Mouse (Mus musculus) embryonic facial prominence, embryonic 11.5 days (tissue): Measurements from ENCODE around the gene Pbx4. TPM values are rescaled to one million over a fixed set of nuclear protein-coding genes. Genes with fewer than 3 reads are reported as not detected.

Experiments used
- ATAC-seq: fragments of 200-750 bp; cut with Nextera tagmentation; replicated peaks from 2 replicates; pipeline ENCODE4 v1.8.0; 2017; ENCODE audit warnings: low read depth; ENCODE audit not compliant: insufficient number of reproducible peaks, low FRiP score, low TSS enrichment
- DNase-seq: peaks from one replicate; pipeline ENCODE4 v3.0.0-alpha.2; 2015; ENCODE audit warnings: low spot score
- H3K27ac ChIP-seq: fragments of 300-500 bp; sonication (generic); replicated peaks from 2 replicates; pipeline ENCODE4 v1.5.1; 2014; ENCODE audit warnings: mild to moderate bottlenecking, low read depth, low read length, control low read depth
- H3K27me3 ChIP-seq: fragments of 300-500 bp; sonication (generic); 2 replicates; pipeline ENCODE4 v1.6.1; 2014; ENCODE audit warnings: mild to moderate bottlenecking, low read length, moderate library complexity, mixed read lengths; ENCODE audit not compliant: control insufficient read depth, insufficient read depth
- H3K36me3 ChIP-seq: fragments of 300-500 bp; sonication (generic); replicated peaks from 2 replicates; pipeline ENCODE4 v1.6.1; 2014; ENCODE audit warnings: low read depth, mild to moderate bottlenecking, low read length, moderate library complexity, mixed read lengths; ENCODE audit not compliant: control insufficient read depth, insufficient read depth
- H3K4me1 ChIP-seq: fragments of 300-500 bp; sonication (generic); 2 replicates; pipeline ENCODE4 v1.6.1; 2014; ENCODE audit warnings: low read length, mixed read lengths; ENCODE audit not compliant: control insufficient read depth, insufficient read depth
- H3K4me2 ChIP-seq: fragments of 300-500 bp; sonication (generic); 2 replicates; pipeline ENCODE4 v1.6.1; 2014; ENCODE audit warnings: low read depth, mild to moderate bottlenecking, control low read depth, low read length, moderate library complexity
- H3K4me3 ChIP-seq: fragments of 300-500 bp; sonication (generic); 2 replicates; pipeline ENCODE4 v1.5.1; 2014; ENCODE audit warnings: low read depth, low read length, control low read depth
- H3K9ac ChIP-seq: fragments of 300-500 bp; sonication (generic); replicated peaks from 2 replicates; pipeline ENCODE4 v1.6.1; 2014; ENCODE audit warnings: mild to moderate bottlenecking, control low read depth, low read length
- H3K9me3 ChIP-seq: fragments of 300-500 bp; sonication (generic); replicated peaks from 2 replicates; pipeline ENCODE4 v1.6.1; 2016; ENCODE audit warnings: mild to moderate bottlenecking, low read length, inconsistent platforms, mixed read lengths; ENCODE audit not compliant: control insufficient read depth
- WGBS: fragments of 180-500 bp; shearing (Covaris S2); extraction: QIAGEN DNeasy Blood & Tissue Kit; methylation state at CpG from one replicate; pipeline ENCODE4 v1.1.7; 2014; 5-methylcytosine and 5-hydroxymethylcytosine counted together
- polyA plus RNA-seq: library from polyadenylated mRNA; unstranded; fragments of >200 nt; fragmentation: Nextera tagmentation; extraction: Ambion mirVana; gene quantifications from 2 replicates; pipeline ENCODE4 v1.2.1, GENCODE M21; 2014

Gene Pbx4
- polyA plus RNA-seq, 1 experiment from 2014 or later = 13.8 TPM

DNA sequence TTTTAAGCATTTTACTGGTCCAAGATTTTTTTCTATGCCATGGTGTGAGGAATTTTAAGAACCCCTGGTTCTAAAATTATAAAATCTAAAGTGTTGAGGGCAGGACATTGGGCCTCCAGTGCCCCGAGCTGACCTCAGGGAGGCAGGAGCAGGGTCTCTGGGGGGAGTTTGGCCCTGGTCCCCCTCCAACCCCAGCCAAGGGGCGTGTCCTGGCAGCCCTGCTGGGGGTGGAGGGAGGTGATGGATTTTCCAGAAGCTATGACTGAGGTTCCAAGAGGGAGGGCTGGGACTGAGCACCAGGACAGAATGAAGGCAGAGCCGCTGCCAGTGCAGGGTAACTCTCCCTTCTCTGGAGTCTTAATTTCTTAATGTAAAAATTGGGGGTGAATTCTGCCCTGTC is 45.7 kb downstream of the Pbx4 start:
- ATAC-seq (no peak), DNase-seq (no peak)
- Histone ChIP-seq H3K27me3 (peaks cover 39% of the 10 kb centered on the region), H3K9me3 (no peaks in the 10 kb centered on the region), H3K36me3 (no peaks in the 10 kb centered on the region), H3K27ac (no peak overlapping the region), H3K9ac (no peak overlapping the region), H3K4me3 (no peak overlapping the region), H3K4me1 (no peaks in the 10 kb centered on the region; the same call in 1 of the 2 replicates), H3K4me2 (no peak overlapping the region)
- WGBS = 61% methylated on average over 3 of the region's 3 CpGs

GRCm38 (mm10) chr8:69879678-69880077 is 47.4 kb downstream of the Pbx4 start:
- DNase-seq (no peak), ATAC-seq (no peak)
- H3K9me3 ChIP-seq = no peaks in the 10 kb centered on the region
- no peaks in the 10 kb centered on the region for H3K36me3 ChIP-seq
- H3K9ac ChIP-seq = no peak overlapping the region
- no peak overlapping the region for H3K4me3 ChIP-seq
- H3K4me2 ChIP-seq = no peak overlapping the region
- H3K27me3 ChIP-seq = peaks cover 56% of the 10 kb centered on the region
- H3K4me1 ChIP-seq = no peaks in the 10 kb centered on the region; the same call in 1 of the 2 replicates
- 57% methylated on average over 8 of the region's 8 CpGs for WGBS
- H3K27ac ChIP-seq = no peak overlapping the region

DNA sequence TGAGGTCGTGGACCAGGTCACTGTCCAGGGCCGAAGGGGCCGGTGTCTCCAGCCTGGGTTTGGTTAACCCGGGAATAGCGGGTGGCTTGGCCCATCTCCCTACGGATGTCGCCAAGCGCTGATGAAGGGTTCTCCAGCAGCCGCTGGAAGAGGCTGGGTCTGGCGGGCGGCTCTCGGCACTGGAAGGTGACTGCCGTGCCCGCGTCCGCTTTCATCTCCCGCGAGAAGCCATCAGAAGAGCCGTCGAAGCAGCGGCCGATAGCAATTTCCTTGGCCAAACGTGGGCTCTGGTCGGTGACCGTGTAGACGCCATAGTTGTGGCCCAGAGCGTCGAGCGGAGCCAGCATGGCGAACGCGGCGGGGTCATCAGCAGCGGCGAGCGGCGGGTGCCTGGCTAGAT is 48.5 kb downstream of the Pbx4 start:
- Histone ChIP-seq H3K4me1 (no peaks in the 10 kb centered on the region; the same call in 1 of the 2 replicates), H3K36me3 (no peaks in the 10 kb centered on the region), H3K4me2 (no peak overlapping the region), H3K27ac (no peak overlapping the region), H3K4me3 (peak overlapping the region; percentile 33; the same call in 1 of the 2 replicates), H3K9me3 (no peaks in the 10 kb centered on the region), H3K27me3 (peaks cover 67% of the 10 kb centered on the region), H3K9ac (no peak overlapping the region)
- 8% methylated on average over 37 of the region's 37 CpGs for WGBS
- ATAC-seq (no peak), DNase-seq (no peak)

DNA sequence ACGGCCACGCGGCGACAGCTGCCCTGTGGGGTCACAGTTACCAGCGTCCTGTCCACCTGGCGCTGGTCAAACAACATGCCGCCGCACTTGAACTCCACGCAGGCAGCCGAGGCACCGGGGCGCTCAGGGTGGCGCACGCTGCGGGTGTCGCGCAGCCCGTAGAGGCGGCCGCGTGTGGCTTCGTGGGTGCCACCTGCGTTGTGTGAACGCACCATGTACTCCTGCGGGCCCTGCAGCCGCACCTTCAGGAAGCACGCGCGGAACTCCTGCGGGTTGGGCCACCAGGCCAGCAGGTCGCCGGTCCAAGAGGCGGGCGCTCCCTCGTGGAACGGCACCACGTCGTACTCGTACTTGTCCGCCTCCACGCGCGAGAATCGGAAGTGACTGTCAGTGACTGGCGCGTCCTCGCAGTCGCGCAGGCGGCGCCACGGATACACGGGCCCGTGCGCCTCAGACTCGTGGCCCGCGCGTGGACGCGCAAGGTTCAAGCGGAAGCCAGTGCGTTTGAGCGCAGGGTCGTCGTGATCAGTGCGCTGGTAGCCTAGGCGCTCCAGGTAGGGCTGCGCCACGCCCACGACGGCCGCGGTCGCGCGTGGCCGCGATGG is 49.1 kb downstream of the Pbx4 start:
- Histone ChIP-seq H3K9me3 (no peaks in the 10 kb centered on the region), H3K4me1 (no peaks in the 10 kb centered on the region; the same call in 1 of the 2 replicates), H3K4me3 (peak overlapping the region; percentile 33), H3K36me3 (no peaks in the 10 kb centered on the region), H3K27me3 (peaks cover 73% of the 10 kb centered on the region), H3K4me2 (peak overlapping the region; percentile 56), H3K9ac (peak overlapping the region; percentile 28), H3K27ac (no peak overlapping the region)
- DNase-seq (no peak), ATAC-seq (no peak)
- 18% methylated on average over 76 of the region's 79 CpGs for WGBS

GRCm38 (mm10) chr8:69882021-69882756 is 49.9 kb downstream of the Pbx4 start:
- peak overlapping the region; percentile 33 for H3K4me3 ChIP-seq
- no peak for ATAC-seq
- peak overlapping the region; percentile 28 for H3K9ac ChIP-seq
- H3K27me3 ChIP-seq = peaks cover 81% of the 10 kb centered on the region
- H3K4me1 ChIP-seq = no peaks in the 10 kb centered on the region; the same call in 1 of the 2 replicates
- no peaks in the 10 kb centered on the region for H3K36me3 ChIP-seq
- peak; percentile 63 for DNase-seq
- WGBS = 7% methylated on average over 103 of the region's 103 CpGs
- H3K9me3 ChIP-seq = no peaks in the 10 kb centered on the region
- H3K4me2 ChIP-seq = peak overlapping the region; percentile 56
- no peak overlapping the region for H3K27ac ChIP-seq

GRCm38 (mm10) chr8:69882833-69883600 is 50.7 kb downstream of the Pbx4 start:
- peak overlapping the region; percentile 56; the same call in 1 of the 2 replicates for H3K4me2 ChIP-seq
- no peak overlapping the region for H3K4me3 ChIP-seq
- no peak for DNase-seq

GRCm38 (mm10) chr8:69884141-69884540 is 51.9 kb downstream of the Pbx4 start:
- 55% methylated on average over 13 of the region's 13 CpGs for WGBS
- no peak for ATAC-seq
- H3K4me1 ChIP-seq = peaks cover 5% of the 10 kb centered on the region; the same call in 1 of the 2 replicates
- peaks cover 98% of the 10 kb centered on the region for H3K27me3 ChIP-seq
- H3K9ac ChIP-seq = no peak overlapping the region
- no peak overlapping the region for H3K4me2 ChIP-seq
- no peaks in the 10 kb centered on the region for H3K36me3 ChIP-seq
- H3K9me3 ChIP-seq = no peaks in the 10 kb centered on the region
- no peak overlapping the region for H3K27ac ChIP-seq
- no peak overlapping the region for H3K4me3 ChIP-seq
- no peak for DNase-seq

More at GRCm38 (mm10) chr8:69882833-69883600, 50.7 kb downstream of the Pbx4 start:
- Histone ChIP-seq H3K27me3 (peaks cover 89% of the 10 kb centered on the region), H3K4me1 (peaks cover 4% of the 10 kb centered on the region; the same call in 1 of the 2 replicates), H3K9ac (no peak overlapping the region), H3K27ac (no peak overlapping the region), H3K36me3 (no peaks in the 10 kb centered on the region), H3K9me3 (no peaks in the 10 kb centered on the region)
- WGBS = 13% methylated on average over 52 of the region's 52 CpGs
- ATAC-seq = no peak
